Mouse (Mus musculus) layer of hippocampus, postnatal 10 days (tissue): ENCODE measurements at regions not wholly inside any gene's neighbourhood (a gene's known extent, or its start where the extent isn't known, plus 50 kb on each side); places are given as distances from the start of the nearest gene placed in this dataset.

Experiments used
- DNase-seq, 2 experiments: peaks; one replicate each; pipeline ENCODE4 v3.0.0; 2021; ENCODE audit warnings: low spot score in 2 of 2

DNA sequence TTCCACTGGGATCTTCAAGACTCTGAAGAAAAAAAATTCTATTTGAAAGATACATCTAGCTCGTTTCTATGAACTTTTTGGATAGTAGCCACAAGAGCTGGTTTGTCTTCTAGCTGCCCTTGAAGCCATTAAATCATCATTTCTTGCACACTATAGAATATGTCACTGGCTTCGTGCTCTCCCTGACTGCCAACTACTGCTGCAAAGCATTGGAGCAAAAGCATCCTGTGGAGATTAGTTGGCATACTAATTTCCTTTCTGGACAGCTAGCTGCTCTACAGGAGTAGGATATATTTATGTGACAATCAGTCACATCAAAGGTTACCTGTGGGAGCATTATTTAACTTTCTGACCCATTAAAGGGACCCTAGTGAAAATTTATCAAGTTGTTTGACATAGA is 243.1 kb downstream of the Pdgfc start:
- no peak for DNase-seq

DNA sequence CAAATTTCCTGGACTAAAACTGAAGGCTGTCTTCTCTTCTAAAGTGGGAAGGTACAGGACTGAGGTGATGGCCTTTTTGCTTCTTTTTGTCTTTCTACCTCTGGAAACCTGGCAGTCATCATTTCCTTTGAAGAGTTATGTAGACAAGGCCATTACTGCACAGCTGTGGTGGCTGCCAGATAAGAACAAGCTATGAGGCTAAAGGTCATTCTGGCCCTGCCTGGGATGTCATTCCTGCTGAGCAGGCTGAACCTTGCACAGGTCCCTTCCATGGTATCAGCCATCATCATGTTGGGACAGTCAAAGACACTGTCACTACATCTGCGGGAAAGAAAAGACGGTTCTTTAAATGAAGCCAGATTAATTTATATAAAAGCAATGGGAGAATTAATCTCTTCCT is 253.5 kb downstream of the Pdgfc start:
- no peak for DNase-seq

DNA sequence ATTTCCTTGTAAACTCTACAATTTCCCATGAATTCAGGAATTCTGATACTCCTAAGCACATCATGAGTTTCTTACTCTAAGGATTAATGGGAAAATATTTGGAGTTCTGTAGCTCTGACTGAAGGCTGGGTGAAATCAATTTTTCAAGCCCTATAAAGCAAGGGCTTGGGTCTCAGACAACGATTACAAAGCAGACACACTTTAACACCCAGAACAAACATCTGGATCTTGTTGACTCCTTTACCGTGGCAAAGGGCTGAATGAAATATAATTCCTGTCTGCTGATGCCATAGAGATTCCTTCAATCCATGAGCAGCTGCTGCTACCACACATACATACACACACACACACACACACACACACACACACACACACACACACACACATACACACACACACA is 256.2 kb downstream of the Pdgfc start:
- DNase-seq, result no peak

DNA sequence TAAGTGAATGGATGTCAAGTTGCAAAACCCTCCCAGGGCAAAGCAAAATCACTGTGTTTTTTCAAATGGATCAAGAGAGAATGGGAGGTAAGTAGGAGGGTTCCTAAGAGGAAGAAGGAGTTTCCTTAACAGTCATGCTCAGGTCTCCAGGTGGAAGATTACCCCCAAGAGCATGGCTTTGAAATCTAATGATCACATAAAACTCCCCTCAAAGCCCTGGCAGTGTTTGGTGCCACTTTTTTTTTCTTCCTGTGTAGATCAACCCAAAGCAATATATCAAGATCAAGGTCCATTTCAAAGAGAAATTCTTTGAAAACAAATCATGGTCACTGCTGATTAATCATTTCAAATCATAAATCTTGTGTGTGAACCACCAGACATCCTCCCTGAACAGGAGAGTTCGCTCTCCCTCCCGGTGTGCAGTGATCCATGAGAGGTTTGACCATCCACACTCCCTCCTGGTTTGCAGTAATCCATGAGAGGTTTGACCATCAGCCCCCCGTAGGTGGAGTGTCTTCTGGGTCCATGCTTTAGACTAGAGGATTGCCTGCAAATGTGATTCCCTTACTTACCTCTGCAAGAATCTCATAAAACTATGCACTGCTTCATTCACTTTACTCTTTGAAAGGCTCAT is 257.1 kb downstream of the Pdgfc start:
- DNase-seq, result no peak

- no peak for DNase-seq
These were observed 268.0 kb downstream of the Pdgfc start for GRCm38 (mm10) chr3:81304017-81304791.

DNA sequence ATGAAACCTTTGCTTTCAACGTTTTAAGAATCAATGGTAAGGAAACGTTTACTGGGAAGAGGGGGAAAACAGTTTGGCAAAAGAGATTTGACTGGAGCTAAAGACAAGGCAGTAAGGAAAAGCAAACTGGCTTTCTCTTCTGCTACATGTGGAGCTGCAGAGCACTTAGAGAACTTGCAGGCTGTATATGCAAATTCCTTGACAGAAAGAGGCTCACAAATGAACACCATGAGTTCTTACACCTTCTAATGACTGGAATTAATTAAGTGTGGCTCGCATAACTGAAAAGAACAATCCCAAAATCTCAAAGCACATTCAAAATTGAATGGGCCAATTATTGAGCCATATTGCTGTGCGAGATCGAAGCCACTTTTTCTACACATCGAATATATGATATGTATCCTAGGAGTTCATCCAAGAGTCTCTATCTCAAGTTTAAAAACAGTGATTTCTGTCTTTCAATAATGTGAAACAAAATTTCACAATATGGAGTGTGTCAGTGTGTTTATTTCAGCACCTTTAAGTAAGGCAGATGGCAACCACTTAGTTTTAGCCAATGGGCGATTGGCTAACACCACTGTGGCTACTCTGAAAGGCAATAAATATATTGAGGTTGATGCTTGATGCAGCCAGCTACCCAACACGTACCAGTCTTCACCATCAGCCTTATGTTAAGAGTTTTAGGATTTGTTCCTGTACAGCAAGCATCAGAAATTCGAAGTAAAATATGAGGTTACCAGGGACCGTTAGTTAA is 269.4 kb downstream of the Pdgfc start:
- no peak for DNase-seq

DNA sequence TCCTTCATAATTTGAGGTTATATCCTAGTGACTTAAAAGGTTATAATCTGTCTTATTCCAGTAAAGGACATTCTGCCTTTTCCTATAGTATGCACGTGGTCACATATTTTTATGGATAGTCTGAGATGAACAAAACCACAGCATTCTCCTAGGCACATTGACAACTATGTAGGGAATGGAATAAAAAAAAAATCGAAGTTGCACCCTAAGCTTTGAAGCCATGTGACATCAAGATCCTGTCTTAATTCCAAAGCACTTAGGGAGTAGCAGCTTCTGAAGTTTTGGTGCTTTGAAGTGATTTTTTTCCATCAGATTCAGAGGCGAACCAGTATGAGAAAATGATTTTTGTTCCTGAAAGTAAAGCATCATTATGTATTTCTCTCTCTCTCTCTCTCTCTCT is 290.6 kb downstream of the Pdgfc start:
- DNase-seq, result no peak

DNA sequence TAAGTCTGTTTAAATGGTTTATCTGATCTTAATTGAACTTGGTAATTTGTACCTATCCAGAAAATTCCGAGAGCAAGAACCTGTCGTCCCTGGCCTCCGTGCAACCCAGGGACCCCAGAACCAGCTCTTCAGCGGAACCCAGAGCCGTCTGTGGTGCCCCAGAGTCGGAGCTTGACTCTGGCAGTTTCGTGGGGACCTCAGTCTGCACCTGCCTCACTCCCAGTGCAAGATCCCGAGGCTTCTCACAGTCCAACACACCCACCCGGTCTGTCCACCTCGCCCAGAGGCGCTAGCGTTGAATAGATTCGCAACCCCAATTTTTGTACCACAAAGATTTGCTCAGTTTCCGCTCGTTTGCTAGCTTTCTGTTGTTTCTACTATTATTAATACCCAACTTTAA is 315.5 kb downstream of the Pdgfc start:
- no peak for DNase-seq

GRCm38 (mm10) chr3:81367918-81368317 is 331.7 kb downstream of the Pdgfc start:
- peak in 1 of 2 experiments; percentile 14 for DNase-seq

GRCm38 (mm10) chr3:81368642-81369041 is 332.4 kb downstream of the Pdgfc start:
- DNase-seq, result no peak

GRCm38 (mm10) chr3:81369742-81370141 is 333.5 kb downstream of the Pdgfc start:
- DNase-seq, result no peak

DNA sequence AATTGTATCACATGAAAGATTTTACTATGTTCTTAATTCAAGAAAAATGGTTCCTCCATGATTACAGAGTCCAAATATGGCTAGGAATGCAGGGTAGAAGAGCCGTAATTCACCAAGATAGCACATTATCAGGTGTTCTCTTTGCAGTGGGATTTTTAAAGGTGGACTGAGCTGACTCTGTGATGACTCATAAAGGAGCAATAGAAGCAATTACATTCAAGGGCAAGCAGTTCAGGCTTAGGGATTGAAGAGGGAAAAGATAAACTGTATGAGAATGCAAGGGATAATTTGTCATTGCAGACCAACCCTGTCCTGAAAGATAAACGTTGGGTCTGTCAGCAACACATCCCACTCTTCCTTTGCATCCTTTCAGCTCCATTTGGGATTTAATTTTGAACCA is 339.8 kb downstream of the Pdgfc start:
- DNase-seq, result no peak

DNA sequence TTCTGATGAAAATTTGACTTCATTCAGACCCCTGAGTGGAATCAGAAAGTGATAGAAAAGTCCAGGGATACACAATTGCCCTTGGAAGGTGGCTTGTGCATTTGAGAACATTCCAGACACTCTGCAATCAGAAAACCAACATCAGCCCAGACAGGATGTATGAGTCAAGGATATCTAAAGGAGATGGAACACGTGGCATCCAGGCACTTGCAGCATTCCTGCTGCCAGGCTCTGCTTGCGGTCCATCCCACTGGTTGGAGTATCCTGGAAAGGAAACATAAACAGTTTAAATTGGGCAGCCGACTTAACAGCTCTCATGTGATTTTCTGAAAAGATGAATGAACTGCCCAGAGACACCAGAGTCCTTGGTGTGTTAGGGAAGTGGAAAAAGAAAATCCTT is 341.2 kb downstream of the Pdgfc start:
- no peak for DNase-seq

- no peak for DNase-seq
These were observed 343.1 kb downstream of the Pdgfc start for GRCm38 (mm10) chr3:81379362-81379761.

DNA sequence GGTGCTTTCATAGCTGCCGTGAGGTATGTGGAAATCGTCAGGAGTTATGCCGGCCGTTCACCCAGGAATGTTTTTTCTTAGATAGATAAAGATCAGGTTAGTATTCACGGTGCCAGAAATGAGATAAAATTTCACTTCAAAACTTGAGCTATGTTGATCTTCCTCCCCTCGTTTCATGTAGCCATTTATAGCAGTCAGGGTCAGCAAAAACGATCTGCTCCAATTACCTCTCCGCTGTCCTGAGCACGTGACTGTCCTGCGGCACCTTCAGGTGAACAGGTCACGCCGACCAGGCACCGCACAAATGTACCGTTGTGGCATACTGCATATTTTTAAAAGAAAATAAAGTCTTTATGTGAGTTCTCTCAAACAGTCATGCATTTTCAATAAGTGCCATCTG is 350.7 kb downstream of the Pdgfc start:
- DNase-seq, result no peak

DNA sequence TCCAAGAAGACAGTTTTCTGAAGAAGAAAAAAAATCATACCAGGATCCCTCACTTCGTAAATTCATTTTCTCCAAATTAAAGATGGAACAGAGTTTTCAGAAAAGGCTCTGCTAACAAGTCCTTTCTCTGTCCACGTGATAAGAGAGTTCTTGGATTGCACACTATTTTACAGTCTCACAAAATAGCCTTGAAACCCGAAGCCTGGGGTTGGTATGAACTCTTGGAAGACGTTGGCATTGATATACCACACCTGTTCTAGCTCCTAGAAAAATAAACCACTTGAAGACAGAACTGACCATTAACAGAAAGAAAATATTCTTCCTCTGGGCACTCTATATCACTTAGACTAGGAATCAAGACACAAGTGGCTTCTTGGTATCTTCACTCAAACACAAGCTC is 351.4 kb downstream of the Pdgfc start:
- no peak for DNase-seq

DNA sequence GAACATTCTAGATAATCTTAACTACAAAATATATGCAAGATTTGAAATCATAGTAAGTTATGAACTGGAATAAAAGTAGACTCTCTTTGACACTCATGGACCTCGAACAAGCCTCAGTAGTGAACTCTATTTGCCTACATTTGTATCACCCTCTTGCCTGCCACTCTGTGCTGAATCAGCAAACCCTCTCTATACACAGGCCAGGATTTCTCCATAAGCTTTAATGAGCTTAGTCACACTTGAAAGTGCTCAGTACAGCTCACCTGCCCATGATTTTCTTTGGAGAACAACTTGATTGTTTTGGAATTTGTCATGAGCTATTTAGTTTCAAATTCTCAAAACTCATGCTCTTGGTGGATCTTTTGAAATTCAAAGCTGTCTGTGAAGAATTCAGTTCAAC is 361.0 kb downstream of the Pdgfc start:
- DNase-seq, result no peak

- DNase-seq, result no peak
These were observed 364.8 kb downstream of the Pdgfc start for GRCm38 (mm10) chr3:81401028-81401427.

DNA sequence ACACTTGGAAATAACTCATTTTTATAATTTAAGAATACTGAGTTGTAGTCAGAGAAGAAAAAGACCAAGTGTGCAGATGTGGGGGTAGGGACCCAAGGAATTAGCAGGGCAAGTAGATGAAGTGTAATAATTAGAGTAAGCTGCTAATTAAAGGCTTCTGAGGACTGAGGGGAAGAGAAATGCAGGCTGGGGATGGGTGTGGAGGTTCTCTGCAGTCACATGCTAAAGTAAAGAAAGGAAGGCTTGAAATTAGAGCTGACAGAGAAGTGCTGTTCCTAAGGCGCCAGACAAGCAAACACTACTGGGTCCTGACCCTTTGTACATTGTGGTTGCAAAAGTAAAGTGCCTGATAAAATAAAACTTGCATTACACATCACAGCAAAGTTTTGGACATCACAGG is 372.7 kb downstream of the Pdgfc start:
- DNase-seq, result no peak

- no peak for DNase-seq
These were observed 385.7 kb downstream of the Pdgfc start for GRCm38 (mm10) chr3:81421875-81422274.

DNA sequence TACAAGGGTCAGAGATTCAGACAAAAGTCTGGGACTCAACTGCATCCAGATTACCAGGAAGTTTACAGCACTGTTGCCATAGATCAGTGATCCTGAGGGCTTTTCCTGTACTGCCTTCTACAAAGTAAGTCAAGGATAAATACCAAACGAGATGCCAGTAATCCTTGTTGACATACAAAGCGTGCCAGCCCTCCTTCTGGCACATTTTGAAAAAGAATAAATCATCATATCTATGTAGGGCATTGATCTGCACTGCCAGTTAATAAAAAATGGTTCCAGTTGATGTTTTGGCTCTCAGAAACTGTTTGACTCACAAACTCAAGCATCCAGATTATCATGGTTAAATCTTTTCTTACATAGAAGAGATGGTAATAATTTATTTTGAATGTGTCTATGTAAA is 390.5 kb downstream of the Pdgfc start:
- DNase-seq, result no peak
